Mouse (Mus musculus) 3T3-L1 (cell line): ENCODE measurements around the gene Nrap.
"Not testable (repeated sequence)": the region's sequence is repeated elsewhere in the genome, so short reads cannot be mapped to it uniquely, and the experiment has no call there.

Source experiments
- DNase-seq: peaks from one replicate; pipeline ENCODE4 v3.0.0-alpha.2; 2015; ENCODE audit warnings: low read depth, low spot score

Gene Nrap

GRCm38 (mm10) chr19:56389879-56390278 is at the start of gene Nrap:
TSS of gene Nrap (minus strand) at chr19:56390037.
- DNase-seq, result no peak

- no peak for DNase-seq
Measured at GRCm38 (mm10) chr19:56439072-56439434, 49.2 kb upstream of the Nrap start.

- no peak for DNase-seq
Measured at GRCm38 (mm10) chr19:56438357-56439071, 48.7 kb upstream of the Nrap start.

DNA sequence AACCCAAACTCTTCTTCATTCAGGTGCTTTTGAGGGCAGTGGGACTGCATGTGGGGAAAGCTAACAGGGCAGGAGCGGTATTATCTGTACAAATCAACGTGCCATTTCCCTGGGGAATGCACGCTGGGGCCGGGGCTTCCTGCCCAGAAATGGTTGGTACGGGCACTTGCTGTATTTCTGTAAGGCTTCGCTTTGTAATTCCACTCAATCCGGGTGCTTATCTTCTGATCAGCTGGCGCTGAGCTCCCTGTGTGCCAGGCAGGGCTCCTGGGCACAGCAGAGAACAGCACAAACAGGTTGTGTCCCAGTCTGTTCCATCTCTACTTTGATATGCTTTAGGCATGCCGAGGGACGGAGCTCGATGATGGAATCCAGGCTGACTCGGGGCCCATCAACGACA is 46.5 kb upstream of the Nrap start:
- no peak for DNase-seq

DNA sequence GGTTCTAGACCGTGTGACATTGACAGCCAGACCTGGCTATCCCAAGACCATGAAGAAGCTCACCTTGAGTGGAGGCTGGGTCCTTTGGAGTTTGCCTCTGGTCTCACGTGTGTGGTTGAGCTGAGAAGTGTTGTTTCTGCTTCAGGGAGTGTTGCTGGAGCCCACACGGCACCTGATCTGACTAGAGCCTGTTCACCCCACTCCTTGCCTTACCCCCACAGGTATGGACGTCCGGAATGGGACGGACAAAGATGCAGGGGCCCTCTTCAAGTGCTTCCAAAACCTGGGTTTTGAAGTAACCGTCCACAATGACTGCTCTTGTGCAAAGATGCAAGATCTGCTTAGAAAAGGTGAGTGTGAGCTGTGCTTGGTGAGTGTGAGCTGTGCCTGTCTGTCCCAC is 43.7 kb upstream of the Nrap start:
- DNase-seq, result no peak

- DNase-seq, result no peak
Measured at GRCm38 (mm10) chr19:56432706-56433105, 42.9 kb upstream of the Nrap start.

GRCm38 (mm10) chr19:56430369-56430768 is 40.5 kb upstream of the Nrap start:
- no peak for DNase-seq

DNA sequence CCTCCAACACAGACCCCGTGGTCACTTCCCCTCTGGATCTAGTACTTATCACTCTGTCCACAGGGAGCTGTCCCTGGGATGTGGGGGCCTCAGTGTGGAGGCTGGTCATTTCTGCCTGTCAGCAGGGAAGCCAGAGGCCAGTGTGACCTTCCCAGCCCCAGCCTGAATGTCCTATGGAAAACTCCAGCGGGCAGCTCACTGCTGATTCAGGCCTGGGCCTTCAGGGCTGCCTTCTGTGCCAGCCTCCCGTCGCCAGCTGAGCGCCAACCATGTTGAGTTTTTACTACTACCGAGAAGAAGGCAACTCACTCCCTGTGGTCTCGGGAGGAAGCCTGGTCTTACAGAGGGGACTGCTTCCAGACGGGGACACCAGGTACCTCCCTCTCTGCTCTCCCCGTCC is 35.7 kb upstream of the Nrap start:
- DNase-seq, result no peak

DNA sequence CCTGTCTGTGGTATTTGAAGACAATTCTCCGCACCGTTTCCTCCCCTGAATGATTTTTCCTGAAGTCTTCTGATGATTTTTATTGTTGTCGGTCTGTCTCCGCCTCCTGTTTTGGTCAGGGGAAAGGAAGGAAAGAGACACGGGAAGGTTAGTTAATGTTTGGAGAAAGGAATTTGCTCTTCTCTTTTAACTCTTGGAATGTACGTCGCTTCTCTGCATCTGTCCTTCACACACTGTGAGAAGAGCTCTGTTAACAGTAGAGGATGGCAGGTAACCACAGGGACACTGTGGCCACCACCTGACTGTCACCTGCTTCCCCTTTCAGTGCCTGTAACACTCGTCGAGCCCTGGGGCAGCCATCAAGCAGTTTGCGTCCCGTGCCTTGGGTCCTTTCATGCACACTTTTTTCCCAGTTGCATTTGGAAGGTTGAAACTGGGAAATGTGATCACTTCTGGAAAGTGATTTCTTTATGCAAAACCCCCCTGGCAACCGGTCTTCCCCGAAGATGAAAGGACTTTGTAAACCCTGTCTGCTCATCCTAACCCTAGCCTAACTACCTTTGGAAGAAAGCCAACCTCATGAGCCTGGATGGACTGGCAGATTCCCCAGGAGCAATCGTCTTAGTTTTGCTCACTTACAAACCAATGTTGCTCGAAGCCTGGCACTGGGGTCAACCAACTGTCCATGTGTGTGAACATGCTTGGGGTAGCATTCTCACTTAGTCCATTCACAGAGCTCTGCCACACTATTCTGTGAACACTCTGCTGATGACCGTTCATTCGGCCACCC is 35.0 kb upstream of the Nrap start:
- no peak for DNase-seq

GRCm38 (mm10) chr19:56423370-56423769 is 33.5 kb upstream of the Nrap start:
- DNase-seq, result no peak

GRCm38 (mm10) chr19:56422476-56423338 is 32.9 kb upstream of the Nrap start:
- DNase-seq, result peak; percentile 92

DNA sequence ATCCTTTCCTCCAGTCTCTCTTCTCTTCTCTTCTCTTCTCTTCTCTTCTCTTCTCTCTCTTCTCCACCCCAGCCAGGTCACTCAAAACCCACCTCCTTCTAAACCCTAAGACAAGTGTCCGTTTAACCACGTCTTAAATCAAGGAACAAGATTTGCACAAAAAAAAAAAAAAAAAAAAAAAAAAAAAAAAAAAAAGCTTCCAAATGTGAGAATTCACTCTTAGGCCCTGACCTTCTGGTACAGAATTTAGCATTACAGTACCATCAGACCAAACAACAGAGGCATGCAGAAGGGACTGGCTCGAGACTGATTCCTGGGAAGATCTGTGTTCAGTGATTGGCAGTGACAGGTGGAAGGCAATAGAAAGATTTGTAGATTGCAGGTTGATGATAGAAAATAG is 30.5 kb upstream of the Nrap start:
- no peak for DNase-seq

DNA sequence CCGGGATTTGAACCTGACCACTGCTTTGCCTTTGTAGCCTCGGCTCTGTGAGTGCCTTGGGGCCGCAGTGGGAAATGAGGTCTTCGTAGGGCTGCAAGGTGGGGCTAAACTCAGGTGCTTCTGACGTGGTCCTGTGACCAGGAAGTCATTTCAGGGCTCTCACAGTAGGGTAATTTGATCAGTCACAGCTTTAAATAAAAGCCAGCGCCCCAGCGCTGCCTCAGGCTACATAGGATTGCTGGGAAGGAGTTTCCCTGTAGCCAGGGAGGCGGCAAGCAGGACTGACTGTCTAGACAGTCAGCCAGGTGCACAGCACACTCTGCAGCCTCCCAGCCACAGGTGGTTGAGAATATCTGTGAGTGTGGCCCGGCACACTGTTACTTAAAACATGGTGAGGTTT is 29.6 kb upstream of the Nrap start:
- DNase-seq, result no peak

DNA sequence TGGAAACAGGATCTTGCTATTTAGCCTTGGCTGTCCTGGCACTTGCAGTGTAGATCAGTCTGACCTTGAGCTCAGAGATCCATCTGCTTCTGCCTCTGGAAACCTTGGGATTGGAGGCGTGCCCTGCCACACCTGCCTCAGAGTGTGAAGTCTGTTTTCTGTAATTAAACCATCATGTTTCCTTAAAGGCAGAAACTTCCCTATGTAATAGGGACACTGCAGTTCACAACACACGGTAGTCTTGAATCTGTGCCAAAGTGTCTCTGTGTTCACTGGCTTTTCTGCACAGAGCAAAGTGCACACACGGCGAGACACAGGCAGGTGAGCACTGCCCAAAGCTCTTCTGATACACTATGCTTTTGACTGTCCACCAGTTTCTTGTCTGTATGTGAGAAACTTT is 28.6 kb upstream of the Nrap start:
- no peak for DNase-seq

GRCm38 (mm10) chr19:56409884-56410283 is 20.0 kb upstream of the Nrap start:
- not testable (repeated sequence) for DNase-seq

- DNase-seq, result no peak
Measured at GRCm38 (mm10) chr19:56406581-56406980, 16.7 kb upstream of the Nrap start.

DNA sequence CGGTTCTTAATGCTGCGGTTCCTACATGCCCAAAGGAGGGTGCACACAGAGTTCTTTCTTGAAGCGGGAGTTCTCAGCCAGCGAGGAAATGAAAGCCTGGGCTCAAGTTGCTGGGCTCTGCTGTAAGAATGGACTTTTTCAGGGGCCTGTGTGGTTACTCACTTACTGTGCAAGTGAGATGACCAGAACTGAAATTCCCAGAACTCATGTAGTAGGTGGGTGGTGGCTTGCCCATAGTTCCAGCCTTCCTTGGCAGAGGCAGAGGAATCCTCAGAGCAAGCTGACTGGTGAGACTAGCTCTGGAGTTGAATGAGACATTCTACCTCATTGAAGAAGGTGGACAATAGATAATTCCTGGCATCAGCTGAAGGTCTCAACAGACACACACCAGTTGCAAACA is 16.0 kb upstream of the Nrap start:
- DNase-seq, result no peak

- no peak for DNase-seq
Measured at GRCm38 (mm10) chr19:56401864-56402263, 12.0 kb upstream of the Nrap start.

- peak; percentile 47 for DNase-seq
Measured at GRCm38 (mm10) chr19:56400200-56400599, 10.4 kb upstream of the Nrap start.

DNA sequence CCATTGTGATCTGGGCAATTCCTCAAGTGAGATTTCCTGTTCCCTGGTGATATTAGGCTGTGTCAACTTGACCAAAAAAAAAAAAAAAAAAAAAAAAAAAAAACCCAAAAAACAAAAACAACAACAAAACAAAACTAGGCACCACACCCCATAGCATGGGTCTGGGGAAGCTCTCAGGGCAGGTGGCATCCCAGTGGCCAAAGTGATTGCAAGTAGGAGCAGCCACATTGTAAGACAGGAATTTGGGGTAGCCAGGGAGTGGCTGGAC is 8.6 kb upstream of the Nrap start:
- no peak for DNase-seq

DNA sequence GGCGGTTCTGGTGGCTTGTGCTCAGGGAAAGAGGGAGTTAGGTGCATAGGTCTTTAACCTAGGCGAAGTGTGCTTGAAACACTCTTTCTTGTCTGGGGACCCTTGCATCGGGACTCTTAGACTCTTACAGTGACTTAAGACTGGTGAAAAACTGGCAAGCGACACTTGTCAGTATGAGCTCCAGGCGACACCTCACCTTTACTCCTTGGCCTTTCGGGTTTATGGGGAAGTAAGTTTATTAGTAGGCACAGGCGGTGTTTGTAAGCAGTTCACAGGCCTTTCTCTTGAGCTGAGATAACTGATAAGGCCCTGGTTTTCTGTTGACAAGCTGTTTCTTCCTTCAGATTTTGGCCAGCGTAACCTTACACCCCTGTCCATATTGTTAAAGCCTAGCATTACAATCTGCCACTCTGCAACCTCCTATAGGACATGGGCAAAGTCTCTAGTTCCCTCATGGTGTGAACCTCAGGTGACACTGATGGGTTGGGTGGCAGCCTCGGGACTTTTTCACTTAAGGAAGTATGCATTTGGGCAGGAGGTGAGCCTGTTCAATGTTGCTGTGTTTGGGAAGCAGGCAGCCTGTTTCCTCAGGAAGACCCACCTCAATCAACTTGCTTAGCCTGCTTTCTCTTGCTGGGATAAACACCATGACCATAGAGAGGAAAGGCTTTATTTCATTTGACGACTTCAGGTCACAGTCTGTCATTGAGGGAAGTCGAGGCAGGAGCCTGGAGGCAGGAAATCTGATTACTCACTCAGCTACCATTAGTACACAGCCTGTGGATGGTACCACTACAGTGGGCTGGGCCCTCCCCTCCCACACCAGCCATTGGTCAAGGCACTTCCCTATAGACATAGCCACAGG is 8.1 kb upstream of the Nrap start:
- DNase-seq, result no peak
